13 mouse cellular contexts compared by ENCODE assay signal in genomic region chr2:27716339-27716738, GRCm38 (mm10). TPM values are rescaled to one million over a fixed set of nuclear protein-coding genes. Genes with fewer than 3 reads are reported as not detected.
A peak's percentile ranks its signal among the peaks of the same experiment; 100 is the strongest.
DNase-seq lines count a peak whose midpoint lies in the region; ATAC-seq and TF ChIP-seq lines count a peak whose summit lies in the region.
"Had no signal": no experiment of that assay in that cellular context is flagged by ENCODE, and none has a peak within 500 bp of the region (broad histone marks: within the 10 kb centered on the region; RNA-seq: fewer than 3 reads in every experiment).

No protein-coding gene starts in this region.

- no peak for TF ChIP-seq POLR2A in limb, embryonic 14.5 days (IDR thresholded peaks at IDR 0.05; ENCODE audit: borderline replicate concordance, extremely low read depth, insufficient read depth, insufficient read length)

- H3K27me3 ChIP-seq in heart, embryonic 12.5 days (replicated peaks) = no peaks in the 10 kb centered on the region
- no peaks in the 10 kb centered on the region for H3K27me3 ChIP-seq in limb, embryonic 14.5 days (ENCODE audit: control insufficient read depth, insufficient read depth, low read length)
- H3K27me3 ChIP-seq: embryonic facial prominence, embryonic 13.5 days; hindbrain, embryonic 13.5 days had no signal

- H3K36me3 ChIP-seq in heart, embryonic 12.5 days = no peaks in the 10 kb centered on the region
- 0 out of 2 replicates have a peak, but pooled peaks cover 4% of the 10 kb centered on the region for H3K36me3 ChIP-seq in limb, embryonic 14.5 days (ENCODE audit: control insufficient read depth, insufficient read depth, low read length)
- H3K36me3 ChIP-seq: embryonic facial prominence, embryonic 13.5 days; hindbrain, embryonic 13.5 days had no signal

- H3K9ac ChIP-seq in heart, embryonic 12.5 days = no peak overlapping the region
- H3K9ac ChIP-seq in limb, embryonic 14.5 days (ENCODE audit: low read depth, low read length, severe bottlenecking) = 0 out of 2 replicates have a peak overlapping the region, but pooled peaks have one; percentile 2
- H3K9ac ChIP-seq: embryonic facial prominence, embryonic 13.5 days; hindbrain, embryonic 13.5 days had no signal

- H3K4me3 ChIP-seq in heart, embryonic 12.5 days = no peak overlapping the region
- H3K4me3 ChIP-seq in limb, embryonic 14.5 days (replicated peaks; ENCODE audit: low read length) = no peak overlapping the region
- H3K4me3 ChIP-seq: embryonic facial prominence, embryonic 13.5 days; hindbrain, embryonic 13.5 days; myocyte had no signal

- H3K4me1 ChIP-seq in heart, embryonic 12.5 days (replicated peaks) = peaks cover 91% of the 10 kb centered on the region
- H3K4me1 ChIP-seq in limb, embryonic 14.5 days (ENCODE audit: control insufficient read depth, insufficient read depth, low read length) = peaks cover 64% of the 10 kb centered on the region

- WGBS in heart, embryonic 12.5 days = 63% methylated on average over 3 of the region's 3 CpGs
- 66% methylated on average over 3 of the region's 3 CpGs for WGBS in limb, embryonic 14.5 days

- no peak overlapping the region for H3K4me2 ChIP-seq in heart, embryonic 12.5 days
- no peak overlapping the region for H3K4me2 ChIP-seq in limb, embryonic 14.5 days (replicated peaks; ENCODE audit: low read depth, low read length, severe bottlenecking)
- H3K4me2 ChIP-seq: embryonic facial prominence, embryonic 13.5 days; hindbrain, embryonic 13.5 days had no signal

- intact Hi-C loops in heart, postnatal 25 days (cut with DNase I) = no loop called here

- no peaks in the 10 kb centered on the region for H3K9me3 ChIP-seq in heart, embryonic 12.5 days (replicated peaks)
- H3K9me3 ChIP-seq in limb, embryonic 14.5 days (ENCODE audit: control insufficient read depth, low read length) = no peaks in the 10 kb centered on the region
- H3K9me3 ChIP-seq: embryonic facial prominence, embryonic 13.5 days; hindbrain, embryonic 13.5 days had no signal

- ATAC-seq in heart, embryonic 12.5 days (ENCODE audit: insufficient number of reproducible peaks, low FRiP score) = no peak
- no peak for ATAC-seq in limb, embryonic 14.5 days (ENCODE audit: low FRiP score, low read depth)

- H3K27ac ChIP-seq in heart, embryonic 12.5 days (ENCODE audit: poor library complexity, severe bottlenecking) = 0 out of 2 replicates have a peak overlapping the region, but pooled peaks have one; percentile 8
- no peak overlapping the region for H3K27ac ChIP-seq in limb, embryonic 14.5 days (replicated peaks; ENCODE audit: low read depth, low read length)
- H3K27ac ChIP-seq: embryonic facial prominence, embryonic 13.5 days had no signal

- DNase-seq in heart, postnatal 25 days (ENCODE audit: low spot score) = no peak
- peak; percentile 75 for DNase-seq in layer of hippocampus, adult 9-11 months
- no peak for DNase-seq in layer of hippocampus, postnatal 36 days
- peak; percentile 21 for DNase-seq in brain, adult 2 months (ENCODE audit: low read depth, low spot score)
- DNase-seq in limb, embryonic 14.5 days (ENCODE audit: low spot score) = no peak
- no peak for DNase-seq in cerebellum, adult 8-10 months
- no peak for DNase-seq in MN1 (ENCODE audit: low spot score)
- DNase-seq: adrenal gland, adult 2 months; cerebellum, adult 18-20 months had no signal

RNA-seq across cellular contexts. Expression of gene Rxra, which starts 40.1 kb away (rescaled TPM):
- polyA plus RNA-seq in heart, embryonic 12.5 days (2016; fragmentation: Nextera tagmentation; extraction: Ambion mirVana) = 7.8 and 8.6 TPM in 2 replicates
- total RNA-seq in heart, postnatal 25 days (2021) = 10 to 100 TPM; 41.5 to 45.9 TPM
- total RNA-seq in layer of hippocampus, postnatal 36 days (2021) = 10 to 100 TPM; 25.1 to 27.9 TPM
- 56.8 and 80.3 TPM in 2 replicates for polyA plus RNA-seq in limb, embryonic 14.5 days (2012; rRNA removed)
- 13.8 and 17.0 TPM in 2 replicates for polyA plus RNA-seq in limb, embryonic 14.5 days (2014; fragmentation: Nextera tagmentation; extraction: Ambion mirVana)

Comparison
In these comparisons a context has a peak if more than half of its experiments do, and no peak if none do; other contexts are left out.
1. DNase-seq: peak in layer of hippocampus, adult 9-11 months (single experiment) and brain, adult 2 months (single experiment); none in heart, postnatal 25 days (single experiment), layer of hippocampus, postnatal 36 days (0 of 2), limb, embryonic 14.5 days (single experiment), cerebellum, adult 8-10 months (single experiment) and MN1 (single experiment).